Mouse (Mus musculus) retina, postnatal 1 day (tissue): Measurements from ENCODE around the gene Rplp2.

Experiments
- DNase-seq: peaks from one replicate; pipeline ENCODE4 v3.0.0-alpha.2; 2012

Rplp2 gene

GRCm38 (mm10) chr7:141485186-141485585 is 38.0 kb downstream of the Rplp2 start:
- DNase-seq: no peak

DNA sequence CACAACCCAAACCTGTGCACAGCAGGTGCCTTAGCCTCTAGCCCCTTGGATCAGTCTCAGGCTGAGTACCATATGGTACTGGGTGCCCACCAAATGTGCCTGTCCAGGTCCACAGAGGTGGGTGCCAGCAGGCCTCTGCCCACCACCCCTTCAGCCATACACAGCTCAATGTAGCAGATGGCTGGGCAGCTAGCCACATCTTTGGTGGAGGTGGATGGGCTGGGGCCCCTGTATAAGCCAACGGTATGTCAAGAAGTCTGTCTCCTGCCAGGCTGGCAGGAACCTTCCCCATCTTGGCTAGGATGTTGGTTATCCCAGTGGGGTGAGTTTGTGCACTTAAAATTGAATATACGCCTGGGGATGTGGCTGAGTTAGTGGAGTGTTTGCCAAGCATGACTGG is 38.4 kb downstream of the Rplp2 start:
- no peak for DNase-seq

GRCm38 (mm10) chr7:141486239-141486638 is 39.1 kb downstream of the Rplp2 start:
- peak; percentile 75 for DNase-seq

- DNase-seq: no peak
Measured at GRCm38 (mm10) chr7:141487141-141487540, 40.0 kb downstream of the Rplp2 start.

DNA sequence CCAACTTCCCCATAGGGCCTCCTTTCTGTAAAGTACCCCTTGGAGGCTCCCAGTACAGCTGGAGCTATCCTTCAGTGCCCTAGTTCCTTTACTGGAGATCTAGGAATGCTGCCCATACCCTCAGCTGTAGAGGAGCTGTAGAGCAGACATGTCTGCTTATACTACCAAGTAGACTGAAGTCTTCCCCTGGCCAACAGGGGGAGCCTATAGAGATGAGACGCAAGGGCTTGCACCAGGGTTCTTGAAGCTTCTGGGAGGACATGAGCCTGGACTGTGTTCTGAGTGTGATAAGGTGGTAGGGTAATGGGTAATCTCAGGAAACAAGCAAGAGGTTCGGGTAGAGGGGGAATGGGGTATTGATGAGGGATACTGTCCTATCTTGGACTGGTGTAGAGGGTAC is 44.0 kb downstream of the Rplp2 start:
- peak; percentile 24 for DNase-seq

- DNase-seq: no peak
Measured at GRCm38 (mm10) chr7:141492738-141493137, 45.6 kb downstream of the Rplp2 start.

- no peak for DNase-seq
Measured at GRCm38 (mm10) chr7:141493729-141494128, 46.6 kb downstream of the Rplp2 start.

DNA sequence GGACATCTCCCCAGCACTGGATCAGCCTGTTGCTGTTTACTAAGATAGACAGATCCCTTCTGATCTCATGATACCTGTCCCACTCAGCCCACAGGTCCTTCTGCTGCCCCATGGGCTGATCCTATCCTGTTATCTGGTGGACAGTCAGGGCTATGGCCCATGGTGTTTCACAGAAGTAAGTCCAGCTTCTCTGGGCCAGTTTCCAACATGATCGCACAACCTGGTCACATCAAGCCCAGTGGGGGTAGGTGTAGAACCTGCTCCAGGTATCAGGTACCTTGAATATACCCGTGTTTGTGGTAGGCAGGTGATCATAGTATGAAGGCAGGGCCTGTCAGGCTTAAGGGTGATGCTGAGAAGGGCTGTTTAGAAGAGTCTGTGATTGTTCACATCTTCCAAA is 48.2 kb downstream of the Rplp2 start:
- DNase-seq: no peak

GRCm38 (mm10) chr7:141495940-141496339 is 48.8 kb downstream of the Rplp2 start:
- DNase-seq: no peak

DNA sequence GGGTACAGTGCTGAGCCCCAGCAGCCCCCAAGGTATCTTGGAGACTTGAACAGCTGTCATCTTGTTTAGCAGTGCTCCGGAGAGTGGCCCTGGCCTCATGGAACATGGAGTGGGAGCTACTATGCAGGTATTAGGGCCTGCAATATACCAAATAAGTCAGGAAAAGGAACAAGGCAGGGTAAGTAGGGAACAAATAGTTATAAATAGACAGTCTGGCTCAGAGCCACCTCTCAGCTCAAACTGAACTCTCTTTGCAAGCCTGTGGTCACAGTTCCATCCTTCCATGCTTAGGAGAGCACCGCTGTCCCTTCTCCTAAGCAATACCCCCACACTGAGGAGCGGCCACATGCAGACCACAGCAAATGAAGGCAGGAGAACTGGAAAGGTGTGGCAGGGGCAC is 50.4 kb downstream of the Rplp2 start:
- DNase-seq: no peak
